ENCODE assay signal across 8 mouse cellular contexts in the genomic region with DNA sequence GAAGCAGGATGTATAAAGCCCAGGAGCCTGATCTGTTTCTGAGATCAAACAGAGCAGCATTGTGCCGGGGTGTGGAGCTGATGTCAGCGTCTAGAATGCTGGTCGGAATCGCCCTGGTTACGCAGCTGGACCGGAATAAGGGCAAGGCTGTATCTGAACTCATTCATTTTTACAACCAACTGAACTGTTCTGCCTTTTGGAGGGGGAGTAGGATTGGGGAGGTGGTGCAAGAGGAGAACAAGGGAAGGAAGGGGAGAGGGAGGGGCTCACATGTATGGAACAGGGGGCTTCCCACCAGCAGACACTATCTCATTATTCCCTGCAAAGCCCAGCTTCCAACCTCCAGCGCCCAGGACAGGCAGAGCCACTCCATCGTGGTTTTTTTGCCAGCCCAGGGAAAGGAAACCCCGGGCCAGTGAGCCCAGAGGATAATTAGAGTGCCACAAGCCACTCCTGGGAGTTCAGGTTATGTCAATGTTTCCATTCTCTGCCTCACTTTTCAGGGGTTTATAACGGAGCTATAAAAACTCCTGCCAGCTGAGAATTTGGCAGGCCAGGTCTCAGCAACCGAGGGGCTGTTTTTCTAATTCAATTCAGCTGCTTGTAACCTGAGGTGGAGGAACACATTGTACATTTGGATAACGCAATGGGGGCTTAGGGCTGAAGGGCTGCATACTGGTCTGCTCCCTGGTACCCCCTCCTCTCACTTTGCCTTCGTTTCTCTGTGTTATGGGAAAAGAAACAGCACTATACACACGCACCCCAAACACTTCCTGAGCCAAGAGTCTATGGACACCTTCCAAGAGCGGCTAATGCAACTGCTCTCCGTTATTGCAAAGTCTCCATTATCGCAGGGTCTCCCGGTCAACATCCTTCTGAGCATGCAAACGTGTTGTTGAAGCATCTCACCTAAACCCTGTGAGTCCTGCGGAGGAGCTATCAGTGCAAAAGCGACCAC.
A peak's percentile ranks its signal among the peaks of the same experiment; 100 is the strongest.
DNase-seq lines count a peak whose midpoint lies in the region; ATAC-seq lines count a peak whose summit lies in the region.

No protein-coding gene starts in this region.

- H3K27ac ChIP-seq in kidney, embryonic 14.5 days (ENCODE audit: low read depth, low read length) = no peak overlapping the region
- H3K27ac ChIP-seq in embryonic facial prominence, embryonic 14.5 days (replicated peaks; ENCODE audit: low read depth, low read length) = peak overlapping the region; percentile 71
- no peak overlapping the region for H3K27ac ChIP-seq in lung, embryonic 16.5 days (ENCODE audit: low read length)

- DNase-seq in kidney, adult 18-20 months = no peak
- DNase-seq in embryonic facial prominence, embryonic 14.5 days (ENCODE audit: low spot score) = peak; percentile 92
- DNase-seq in heart, postnatal 4 days = peak; percentile 46
- no peak for DNase-seq in kidney, adult 8-10 months

- no peaks in the 10 kb centered on the region for H3K27me3 ChIP-seq in kidney, embryonic 14.5 days (ENCODE audit: control insufficient read depth, insufficient read depth, low read length)
- H3K27me3 ChIP-seq in embryonic facial prominence, embryonic 14.5 days (replicated peaks; ENCODE audit: control insufficient read depth, insufficient read depth, low read length) = no peaks in the 10 kb centered on the region
- no peaks in the 10 kb centered on the region for H3K27me3 ChIP-seq in lung, embryonic 16.5 days (ENCODE audit: control insufficient read depth, insufficient read depth, low read depth, low read length)

- no peak overlapping the region for H3K4me3 ChIP-seq in kidney, embryonic 14.5 days (ENCODE audit: low read length)
- no peak overlapping the region for H3K4me3 ChIP-seq in embryonic facial prominence, embryonic 14.5 days (ENCODE audit: low read depth, low read length)
- H3K4me3 ChIP-seq in lung, embryonic 16.5 days (ENCODE audit: low read length) = no peak overlapping the region

- peaks cover 12% of the 10 kb centered on the region for H3K4me1 ChIP-seq in kidney, embryonic 14.5 days (ENCODE audit: control insufficient read depth, insufficient read depth, low read length)
- H3K4me1 ChIP-seq in embryonic facial prominence, embryonic 14.5 days (ENCODE audit: control insufficient read depth, insufficient read depth, low read length) = peaks cover 21% of the 10 kb centered on the region; the same call in 1 of the 2 replicates
- peaks cover 14% of the 10 kb centered on the region for H3K4me1 ChIP-seq in lung, embryonic 16.5 days (replicated peaks; ENCODE audit: control insufficient read depth, insufficient read depth, low read length)

- no peaks in the 10 kb centered on the region for H3K9me3 ChIP-seq in kidney, embryonic 14.5 days (ENCODE audit: control insufficient read depth, low read length)
- H3K9me3 ChIP-seq in embryonic facial prominence, embryonic 14.5 days (ENCODE audit: control insufficient read depth, low read length) = no peaks in the 10 kb centered on the region
- H3K9me3 ChIP-seq in lung, embryonic 16.5 days (ENCODE audit: control insufficient read depth, low read length) = no peaks in the 10 kb centered on the region

- 22% methylated on average over 21 of the region's 21 CpGs for WGBS in kidney, embryonic 14.5 days
- 15% methylated on average over 19 of the region's 21 CpGs for WGBS in embryonic facial prominence, embryonic 14.5 days
- 23% methylated on average over 21 of the region's 21 CpGs for WGBS in lung, embryonic 16.5 days

- H3K4me2 ChIP-seq in kidney, embryonic 14.5 days (replicated peaks; ENCODE audit: low read depth, low read length) = no peak overlapping the region
- H3K4me2 ChIP-seq in embryonic facial prominence, embryonic 14.5 days (ENCODE audit: low read depth, low read length) = peak overlapping the region; percentile 39
- H3K4me2 ChIP-seq in lung, embryonic 16.5 days (ENCODE audit: low read depth, low read length) = peak overlapping the region; percentile 43

- H3K36me3 ChIP-seq in kidney, embryonic 14.5 days (ENCODE audit: control insufficient read depth, insufficient read depth, low read length) = no peaks in the 10 kb centered on the region
- no peaks in the 10 kb centered on the region for H3K36me3 ChIP-seq in embryonic facial prominence, embryonic 14.5 days (ENCODE audit: control insufficient read depth, insufficient read depth, low read length)
- no peaks in the 10 kb centered on the region for H3K36me3 ChIP-seq in lung, embryonic 16.5 days (ENCODE audit: control insufficient read depth, insufficient read depth, low read length)

- no peak overlapping the region for H3K9ac ChIP-seq in kidney, embryonic 14.5 days (ENCODE audit: low read depth, low read length)
- peak overlapping the region; percentile 25; the same call in 1 of the 2 replicates for H3K9ac ChIP-seq in embryonic facial prominence, embryonic 14.5 days (ENCODE audit: low read depth, low read length)
- H3K9ac ChIP-seq in lung, embryonic 16.5 days (ENCODE audit: low read length) = peak overlapping the region; percentile 9; the same call in 1 of the 2 replicates

- ATAC-seq in kidney, embryonic 14.5 days (ENCODE audit: low FRiP score, low TSS enrichment) = peak; percentile 63
- peak; percentile 87 for ATAC-seq in embryonic facial prominence, embryonic 14.5 days (ENCODE audit: low read depth)
- peak; percentile 59 for ATAC-seq in lung, embryonic 16.5 days (ENCODE audit: low read depth)
- no peak for ATAC-seq in monocyte, adult 5-6 weeks (replicated peaks; ENCODE audit: insufficient number of reproducible peaks, low FRiP score, low TSS enrichment, poor library complexity, severe bottlenecking)
- ATAC-seq in megakaryocyte, adult 5-6 weeks (ENCODE audit: poor library complexity, severe bottlenecking) = no peak

Comparison
In these comparisons a context has a peak if more than half of its experiments do, and no peak if none do; other contexts are left out.
1. ATAC-seq: peak in kidney, embryonic 14.5 days (single experiment), embryonic facial prominence, embryonic 14.5 days (single experiment) and lung, embryonic 16.5 days (single experiment); none in monocyte, adult 5-6 weeks (single experiment) and megakaryocyte, adult 5-6 weeks (single experiment).
2. DNase-seq: peak in embryonic facial prominence, embryonic 14.5 days (single experiment) and heart, postnatal 4 days (single experiment); none in kidney, adult 18-20 months (single experiment) and kidney, adult 8-10 months (0 of 2).